Mouse (Mus musculus) ES-E14 (cell line): ENCODE data around the gene Ppp2r5c. TPM values are rescaled to one million over a fixed set of nuclear protein-coding genes. Genes with fewer than 3 reads are reported as not detected.

Experiments used
- DNase-seq: peaks from one replicate; pipeline ENCODE4 v3.0.0-alpha.2; 2013; ENCODE audit warnings: low read depth, low spot score
- H3K27ac ChIP-seq: 2 replicates; pipeline ENCODE4 v1.5.1; 2012; ENCODE audit warnings: low read depth, mild to moderate bottlenecking, low read length, moderate library complexity, mixed read lengths; ENCODE audit not compliant: poor library complexity, insufficient read depth, severe bottlenecking
- H3K36me3 ChIP-seq: 2 replicates; pipeline ENCODE4 v1.6.1; 2012; ENCODE audit warnings: mild to moderate bottlenecking, low read length, moderate library complexity, mixed read lengths; ENCODE audit not compliant: control insufficient read depth, poor library complexity, insufficient read depth, severe bottlenecking
- H3K4me1 ChIP-seq, 2 experiments: fragments of 150-350 bp in 1 of 2; sonication (generic) in 1 of 2; 2 replicates each; pipeline ENCODE4 v1.6.1; 2012; ENCODE audit warnings: low read length in 2 of 2, mild to moderate bottlenecking in 1 of 2, mixed read lengths in 1 of 2; ENCODE audit not compliant: control insufficient read depth in 2 of 2, insufficient read depth in 2 of 2, poor library complexity in 1 of 2
- H3K4me3 ChIP-seq, 2 experiments: fragments of 150-350 bp in 1 of 2; sonication (generic) in 1 of 2; 2 replicates each; pipeline ENCODE4 v1.5.1; 2012; ENCODE audit warnings: low read length in 2 of 2, low read depth in 1 of 2, mild to moderate bottlenecking in 1 of 2, mixed read lengths in 1 of 2; ENCODE audit not compliant: insufficient read depth in 1 of 2, poor library complexity in 1 of 2, severe bottlenecking in 1 of 2
- H3K9ac ChIP-seq: 2 replicates; pipeline ENCODE4 v1.6.1; 2012; ENCODE audit warnings: low read depth, mild to moderate bottlenecking, low read length, mixed read lengths; ENCODE audit not compliant: poor library complexity, insufficient read depth, severe bottlenecking
- H3K9me3 ChIP-seq: fragments of 150-350 bp; sonication (generic); 2 replicates; pipeline ENCODE4 v1.6.1; 2012; ENCODE audit warnings: low read depth, mild to moderate bottlenecking, low read length; ENCODE audit not compliant: control insufficient read depth, insufficient read depth
- CHD2 ChIP-seq: IDR thresholded peaks from 2 replicates; pipeline ENCODE4 v1.6.1; 2014; ENCODE audit warnings: mild to moderate bottlenecking, low read depth, low read length, inconsistent platforms
- HCFC1 ChIP-seq: IDR thresholded peaks from 2 replicates; pipeline ENCODE4 v1.6.1; 2012; ENCODE audit warnings: low read length, inconsistent platforms, borderline replicate concordance; ENCODE audit not compliant: insufficient read depth
- MAFK ChIP-seq: IDR thresholded peaks from 2 replicates; pipeline ENCODE4 v1.6.1; 2014; ENCODE audit warnings: mild to moderate bottlenecking, low read depth, low read length, inconsistent platforms; ENCODE audit not compliant: insufficient read depth
- ZC3H11A ChIP-seq: IDR thresholded peaks from 2 replicates; pipeline ENCODE4 v1.6.1; 2012; ENCODE audit warnings: low read depth, mild to moderate bottlenecking, inconsistent platforms, low read length, borderline replicate concordance
- ZNF384 ChIP-seq: IDR thresholded peaks from 2 replicates; pipeline ENCODE4 v1.6.1; 2012; ENCODE audit warnings: low read depth, low read length, inconsistent platforms
- in situ Hi-C, 2 experiments: fragments of 600-800 bp; cut with MboI; formaldehyde crosslinking; loops; one replicate each; pipeline ENCODE4 v1.15.1; 2025; ENCODE audit warnings: low sequenced_read_pairs in 2 of 2, inconsistent platforms in 1 of 2; ENCODE audit not compliant: unreplicated experiment in 2 of 2
- total RNA-seq: library from RNA; depleted of rRNA; stranded (reverse); fragments of 300-350 nt; gene quantifications from 2 replicates; pipeline ENCODE4 v1.2.3, GENCODE M21; 2012

Ppp2r5c gene
- total RNA-seq, 1 experiment = 62.1 TPM

GRCm38 (mm10) chr12:110471426-110471825, 24.5 kb downstream of the Ppp2r5c start:
- TF ChIP-seq ZNF384 (no peak), CHD2 (no peak), HCFC1 (no peak), MAFK (no peak), ZC3H11A (no peak)
- in situ Hi-C loops = no loop called here

GRCm38 (mm10) chr12:110472247-110472646, 25.3 kb downstream of the Ppp2r5c start:
- peaks cover 8% of the 10 kb centered on the region; the same call in 1 of the 2 replicates for H3K36me3 ChIP-seq
- no peaks in the 10 kb centered on the region for H3K9me3 ChIP-seq
- no peak overlapping the region for H3K4me3 ChIP-seq
- H3K9ac ChIP-seq = peak overlapping the region; percentile 78
- H3K4me1 ChIP-seq = peaks cover 15 to 28% of the 10 kb centered on the region in 2 experiments
- DNase-seq = peak; percentile 82
- TF ChIP-seq HCFC1 (no peak), ZC3H11A (no peak), CHD2 (no peak), ZNF384 (no peak), MAFK (no peak)
- peak overlapping the region; percentile 99 for H3K27ac ChIP-seq
- in situ Hi-C loops = no loop called here

More at GRCm38 (mm10) chr12:110471426-110471825, 24.5 kb downstream of the Ppp2r5c start:
- H3K9ac ChIP-seq = peak overlapping the region; percentile 64
- peaks cover 15 to 24% of the 10 kb centered on the region in 2 experiments for H3K4me1 ChIP-seq
- peak overlapping the region in 1 of 2 experiments; percentile 25; a peak in 2 of 4 replicates for H3K4me3 ChIP-seq
- no peak for DNase-seq
- H3K36me3 ChIP-seq = peaks cover 12% of the 10 kb centered on the region; the same call in 1 of the 2 replicates
- H3K27ac ChIP-seq = peak overlapping the region; percentile 99
- no peaks in the 10 kb centered on the region for H3K9me3 ChIP-seq

DNA sequence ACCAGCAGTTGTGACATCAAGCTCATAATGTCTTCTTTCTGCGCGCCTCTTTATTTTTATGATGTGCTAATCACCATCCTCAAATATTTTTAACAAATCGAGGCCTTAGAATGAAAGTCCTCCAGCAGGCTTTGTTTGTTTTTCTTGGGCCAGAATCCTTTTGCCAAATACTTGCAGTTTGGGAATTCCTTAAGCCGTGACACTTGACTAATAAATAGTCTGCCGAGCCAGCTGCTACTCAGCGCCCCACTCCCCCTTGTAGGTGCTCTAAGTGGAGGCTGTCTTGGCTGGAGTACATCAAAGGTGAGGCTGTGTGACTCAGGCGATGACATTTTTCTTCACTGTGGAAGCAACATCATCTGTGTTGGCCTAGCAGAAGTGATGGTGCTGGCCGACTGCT, 27.6 kb downstream of the Ppp2r5c start:
- Histone ChIP-seq H3K9me3 (no peaks in the 10 kb centered on the region), H3K4me1 (peaks cover 22 to 43% of the 10 kb centered on the region in 2 experiments), H3K27ac (peak overlapping the region; percentile 55), H3K9ac (no peak overlapping the region), H3K36me3 (peaks cover 17% of the 10 kb centered on the region; the same call in 1 of the 2 replicates), H3K4me3 (no peak overlapping the region)
- in situ Hi-C loops = no loop called here
- no peak for TF ChIP-seq ZNF384
- no peak for TF ChIP-seq ZC3H11A
- no peak for TF ChIP-seq CHD2
- TF ChIP-seq HCFC1 = no peak
- TF ChIP-seq MAFK = no peak
- no peak for DNase-seq

DNA sequence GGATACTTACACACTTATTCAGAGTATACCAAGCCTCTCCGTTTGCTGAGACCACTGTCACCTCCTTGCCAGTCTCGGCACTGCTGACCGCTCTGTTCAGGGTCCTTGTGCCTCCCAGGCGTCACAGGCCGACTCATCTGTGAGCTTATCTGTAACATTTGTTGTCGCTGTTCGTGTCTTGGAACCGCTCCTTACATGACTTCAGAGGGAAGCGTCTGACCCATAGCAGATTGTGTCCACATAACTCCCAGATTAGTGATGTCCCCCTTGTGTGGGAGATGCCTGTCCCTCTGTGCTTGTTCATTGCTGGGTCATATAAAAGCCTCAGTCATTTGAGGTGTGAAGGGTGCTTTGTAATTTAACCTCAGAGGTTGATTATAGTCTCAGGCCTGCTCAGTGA, 29.6 kb downstream of the Ppp2r5c start:
- Histone ChIP-seq H3K4me3 (no peak overlapping the region), H3K36me3 (peaks cover 17% of the 10 kb centered on the region; the same call in 1 of the 2 replicates), H3K27ac (peak overlapping the region; percentile 17; the same call in 1 of the 2 replicates), H3K9ac (peak overlapping the region; percentile 1; the same call in 1 of the 2 replicates), H3K9me3 (no peaks in the 10 kb centered on the region), H3K4me1 (peaks cover 24 to 48% of the 10 kb centered on the region in 2 experiments)
- in situ Hi-C loops = no loop called here
- TF ChIP-seq ZC3H11A (no peak), MAFK (no peak), ZNF384 (no peak), HCFC1 (no peak), CHD2 (no peak)
- DNase-seq = no peak

- peaks cover 17% of the 10 kb centered on the region; the same call in 1 of the 2 replicates for H3K36me3 ChIP-seq
- DNase-seq = no peak
- in situ Hi-C loops = no loop called here
- peaks cover 17 to 46% of the 10 kb centered on the region in 2 experiments for H3K4me1 ChIP-seq
- TF ChIP-seq CHD2 (no peak), ZNF384 (no peak), ZC3H11A (no peak), MAFK (no peak), HCFC1 (no peak)
- no peak overlapping the region for H3K27ac ChIP-seq
- peak overlapping the region; percentile 27; the same call in 1 of the 2 replicates for H3K9ac ChIP-seq
- H3K9me3 ChIP-seq = no peaks in the 10 kb centered on the region
- H3K4me3 ChIP-seq = no peak overlapping the region
Measured at GRCm38 (mm10) chr12:110477906-110478305, 31.0 kb downstream of the Ppp2r5c start.
